Mouse (Mus musculus): ENCODE data around the gene Rwdd1. TPM values are rescaled to one million over a fixed set of nuclear protein-coding genes. Genes with fewer than 3 reads are reported as not detected.
"Not testable (repeated sequence)": the region's sequence is repeated elsewhere in the genome, so short reads cannot be mapped to it uniquely, and the experiment has no call there.

The Rwdd1 gene
- polyA plus RNA-seq, 1 experiment, result 83.6 TPM

DNA sequence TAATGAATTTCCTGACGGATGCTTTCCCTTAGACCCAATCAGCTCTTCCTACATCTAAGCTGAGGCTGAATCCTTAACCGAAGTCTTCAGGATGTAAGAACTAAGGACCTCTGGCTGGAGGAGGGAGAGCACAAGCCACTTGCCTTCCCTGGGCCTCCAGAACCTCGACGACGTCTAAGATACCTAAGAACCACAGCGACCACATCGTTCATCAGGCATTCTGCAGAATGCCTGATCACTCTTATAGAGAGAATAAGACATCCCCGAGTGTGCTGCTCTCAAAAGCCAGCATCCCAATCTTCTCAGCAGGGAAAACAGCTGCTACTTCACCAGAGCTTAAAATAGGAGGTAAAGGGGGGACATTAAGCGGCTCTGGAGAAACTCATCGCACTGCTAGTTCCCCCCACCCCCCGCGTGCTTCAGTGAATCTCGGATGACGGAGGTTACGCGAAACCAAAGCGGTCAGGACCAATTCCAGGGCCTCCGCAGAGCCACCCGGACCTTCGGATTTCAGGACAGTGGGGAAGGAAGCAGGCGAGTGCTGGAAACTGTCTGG, 600 bp downstream of the Rwdd1 start:
- Histone ChIP-seq H3K36me3 (ENCODE audit: control insufficient read depth, insufficient read depth) (peaks cover 5% of the 10 kb centered on the region), H3K79me2 (ENCODE audit: control insufficient read depth, insufficient read depth) (peaks cover 51% of the 10 kb centered on the region), H3K27me3 (ENCODE audit: control insufficient read depth, insufficient read depth, insufficient read length) (no peaks in the 10 kb centered on the region), H3ac (ENCODE audit: control insufficient read depth, insufficient read length) (peak overlapping the region; percentile 6), H3K4me2 (ENCODE audit: low read depth) (peak overlapping the region; percentile 95), H3K4me3 (peak overlapping the region; percentile 49)
- TF ChIP-seq POLR2AphosphoS2 (IDR thresholded peaks at IDR 0.05; ENCODE audit: insufficient read length, low read depth) (no peak), POLR2A (IDR thresholded peaks at IDR 0.05; ENCODE audit: insufficient read length, low read depth) (no peak), MAX (IDR thresholded peaks at IDR 0.05; ENCODE audit: low read depth) (no peak), MYOD1 (IDR thresholded peaks at IDR 0.05; ENCODE audit: control insufficient read depth in 1 of 3, insufficient read length in 2 of 3, low read depth in 2 of 3) (no peak)

DNA sequence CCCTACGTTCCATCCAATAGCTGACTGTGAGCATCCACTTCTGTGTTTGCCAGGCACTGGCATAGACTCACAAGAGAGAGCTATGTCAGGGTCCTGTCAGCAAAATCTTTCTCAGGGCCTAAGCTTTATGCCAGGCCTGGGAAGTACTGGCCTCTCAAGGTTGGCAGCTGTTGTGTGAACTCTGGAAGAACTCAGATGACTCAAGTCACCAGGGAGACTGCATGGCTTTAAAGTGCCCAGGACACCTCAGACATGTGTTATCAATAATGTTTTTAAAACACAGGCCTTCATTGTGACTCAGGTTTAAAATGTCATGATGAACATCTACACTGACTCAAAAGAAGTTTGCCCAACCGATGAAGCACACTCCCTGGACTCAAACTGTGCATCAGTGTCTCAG, 6.2 kb downstream of the Rwdd1 start:
- H3K27me3 ChIP-seq (ENCODE audit: control insufficient read depth, insufficient read depth, insufficient read length), result no peaks in the 10 kb centered on the region
- H3K36me3 ChIP-seq (ENCODE audit: control insufficient read depth, insufficient read depth), result peaks cover 15% of the 10 kb centered on the region

DNA sequence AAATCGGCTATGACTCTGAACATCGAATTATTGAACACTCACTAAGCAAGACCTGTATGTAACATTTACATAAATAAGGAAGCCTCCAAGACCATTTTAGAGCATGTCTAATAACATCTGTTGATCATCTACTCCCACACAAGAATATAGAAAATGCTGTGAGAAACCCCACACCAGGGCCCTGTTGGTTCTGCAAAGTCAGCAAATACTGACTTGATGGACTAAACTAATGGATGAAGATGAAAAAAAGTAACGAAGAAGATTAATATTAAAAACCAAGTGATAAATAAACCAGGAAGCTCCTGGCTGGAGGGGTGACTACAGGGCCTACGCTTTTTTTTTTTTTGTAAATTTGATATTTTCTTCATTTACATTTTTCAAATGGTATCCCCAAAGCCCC, 6.8 kb downstream of the Rwdd1 start:
- Histone ChIP-seq H3K4me3 (no peak overlapping the region), H3K4me2 (ENCODE audit: low read depth) (no peak overlapping the region), H3K79me2 (ENCODE audit: control insufficient read depth, insufficient read depth) (peaks cover 65% of the 10 kb centered on the region), H3K36me3 (ENCODE audit: control insufficient read depth, insufficient read depth) (peaks cover 20% of the 10 kb centered on the region), H3K27me3 (ENCODE audit: control insufficient read depth, insufficient read depth, insufficient read length) (no peaks in the 10 kb centered on the region), H3ac (ENCODE audit: control insufficient read depth, insufficient read length) (no peak overlapping the region)
- no peak for TF ChIP-seq E2F4 (IDR thresholded peaks at IDR 0.05; ENCODE audit: insufficient read depth)
- no peak for TF ChIP-seq CEBPB (IDR thresholded peaks at IDR 0.05; ENCODE audit: insufficient read depth, poor library complexity, severe bottlenecking)
- TF ChIP-seq SRF (IDR thresholded peaks at IDR 0.05; ENCODE audit: control insufficient read depth, insufficient read length, low read depth), result no peak
- TF ChIP-seq TCF12 (IDR thresholded peaks at IDR 0.05; ENCODE audit: insufficient read depth, poor library complexity, severe bottlenecking), result no peak
- no peak for TF ChIP-seq MYOG (IDR thresholded peaks at IDR 0.05; ENCODE audit: control insufficient read depth in 1 of 3, insufficient read depth in 1 of 3, insufficient read length in 2 of 3, low read depth in 2 of 3)
- TF ChIP-seq REST (IDR thresholded peaks at IDR 0.05; ENCODE audit: insufficient read depth, insufficient read length), result no peak
- no peak for TF ChIP-seq MAX (IDR thresholded peaks at IDR 0.05; ENCODE audit: low read depth)
- no peak for TF ChIP-seq USF1 (IDR thresholded peaks at IDR 0.05; ENCODE audit: low read depth)
- no peak for TF ChIP-seq POLR2AphosphoS2 (IDR thresholded peaks at IDR 0.05; ENCODE audit: insufficient read length, low read depth)
- TF ChIP-seq TCF3 (IDR thresholded peaks at IDR 0.05; ENCODE audit: insufficient read length, low read depth), result no peak
- TF ChIP-seq POLR2A (IDR thresholded peaks at IDR 0.05; ENCODE audit: insufficient read length, low read depth), result no peak
- TF ChIP-seq MYOD1 (IDR thresholded peaks at IDR 0.05; ENCODE audit: control insufficient read depth in 1 of 3, insufficient read length in 2 of 3, low read depth in 2 of 3), result no peak

More for the DNA sequence above, 6.2 kb downstream of the Rwdd1 start:
- no peak for TF ChIP-seq TCF12 (IDR thresholded peaks at IDR 0.05; ENCODE audit: insufficient read depth, poor library complexity, severe bottlenecking)
- TF ChIP-seq MYOD1 (IDR thresholded peaks at IDR 0.05; ENCODE audit: control insufficient read depth in 1 of 3, insufficient read length in 2 of 3, low read depth in 2 of 3), result peak in 1 of 3 experiments; percentile 9
- Histone ChIP-seq H3K4me2 (ENCODE audit: low read depth) (no peak overlapping the region), H3ac (ENCODE audit: control insufficient read depth, insufficient read length) (no peak overlapping the region), H3K4me3 (no peak overlapping the region), H3K79me2 (ENCODE audit: control insufficient read depth, insufficient read depth) (peaks cover 72% of the 10 kb centered on the region)

DNA sequence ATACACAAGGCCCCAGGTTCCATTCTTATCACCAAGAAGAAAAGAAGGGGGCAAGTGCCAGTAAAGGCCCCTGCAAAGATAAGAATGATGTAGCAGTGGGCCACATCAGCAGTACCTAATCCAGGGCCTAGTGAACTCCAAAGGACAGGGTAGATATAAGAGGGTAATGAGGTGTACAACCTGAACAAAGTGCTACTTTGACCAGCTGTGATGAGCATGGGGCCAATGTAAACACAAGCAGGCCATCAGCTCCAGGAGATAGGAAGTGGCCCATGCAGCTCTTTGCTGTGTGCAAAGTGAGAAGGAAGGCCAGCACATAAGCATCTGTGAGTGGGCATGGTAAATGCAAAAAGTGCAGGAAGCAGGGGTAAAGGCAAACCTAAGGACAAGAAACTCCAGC, 21.0 kb downstream of the Rwdd1 start:
- TF ChIP-seq CEBPB (IDR thresholded peaks at IDR 0.05; ENCODE audit: insufficient read depth, poor library complexity, severe bottlenecking) (no peak), POLR2A (IDR thresholded peaks at IDR 0.05; ENCODE audit: insufficient read length, low read depth) (no peak), USF1 (IDR thresholded peaks at IDR 0.05; ENCODE audit: low read depth) (no peak), TCF12 (IDR thresholded peaks at IDR 0.05; ENCODE audit: insufficient read depth, poor library complexity, severe bottlenecking) (no peak), TCF3 (IDR thresholded peaks at IDR 0.05; ENCODE audit: insufficient read length, low read depth) (no peak), REST (IDR thresholded peaks at IDR 0.05; ENCODE audit: insufficient read depth, insufficient read length) (no peak), MYOG (IDR thresholded peaks at IDR 0.05; ENCODE audit: control insufficient read depth in 1 of 3, insufficient read depth in 1 of 3, insufficient read length in 2 of 3, low read depth in 2 of 3) (no peak), E2F4 (IDR thresholded peaks at IDR 0.05; ENCODE audit: insufficient read depth) (no peak), MYOD1 (IDR thresholded peaks at IDR 0.05; ENCODE audit: control insufficient read depth in 1 of 3, insufficient read length in 2 of 3, low read depth in 2 of 3) (no peak), MAX (IDR thresholded peaks at IDR 0.05; ENCODE audit: low read depth) (no peak), SRF (IDR thresholded peaks at IDR 0.05; ENCODE audit: control insufficient read depth, insufficient read length, low read depth) (no peak), POLR2AphosphoS2 (IDR thresholded peaks at IDR 0.05; ENCODE audit: insufficient read length, low read depth) (no peak)
- Histone ChIP-seq H3K27me3 (ENCODE audit: control insufficient read depth, insufficient read depth, insufficient read length) (no peaks in the 10 kb centered on the region), H3K4me3 (no peak overlapping the region), H3K4me2 (ENCODE audit: low read depth) (no peak overlapping the region), H3ac (ENCODE audit: control insufficient read depth, insufficient read length) (no peak overlapping the region), H3K36me3 (ENCODE audit: control insufficient read depth, insufficient read depth) (peaks cover 59% of the 10 kb centered on the region), H3K79me2 (ENCODE audit: control insufficient read depth, insufficient read depth) (no peaks in the 10 kb centered on the region)

DNA sequence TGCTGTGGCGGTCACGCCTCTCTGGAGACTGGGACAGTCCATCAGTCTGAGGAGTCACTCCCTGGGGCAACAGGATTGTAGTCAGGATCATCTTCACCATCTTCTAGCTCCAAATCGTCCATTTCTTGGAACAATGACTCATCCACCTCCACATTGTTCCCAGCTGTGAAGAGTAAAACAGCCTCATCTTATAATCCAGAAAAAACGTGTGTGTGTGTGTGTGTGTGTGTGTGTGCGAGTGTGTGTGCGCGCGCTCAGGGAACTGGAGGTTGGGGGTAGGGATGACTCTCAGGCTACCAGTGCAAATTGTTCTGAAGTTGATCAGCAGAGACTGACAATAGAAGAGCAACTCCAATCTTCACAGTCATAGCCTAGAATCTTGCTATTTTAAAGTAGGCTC, 22.7 kb downstream of the Rwdd1 start:
- H3K4me3 ChIP-seq; H3ac ChIP-seq (ENCODE audit: control insufficient read depth, insufficient read length); H3K4me2 ChIP-seq (ENCODE audit: low read depth); H3K27me3 ChIP-seq (ENCODE audit: control insufficient read depth, insufficient read depth, insufficient read length); H3K79me2 ChIP-seq (ENCODE audit: control insufficient read depth, insufficient read depth): not testable (repeated sequence)
- H3K36me3 ChIP-seq (ENCODE audit: control insufficient read depth, insufficient read depth), result peaks cover 48% of the 10 kb centered on the region

All from myocyte (in vitro differentiated cells).